8 mouse cellular contexts compared by ENCODE assay signal in the genomic region with DNA sequence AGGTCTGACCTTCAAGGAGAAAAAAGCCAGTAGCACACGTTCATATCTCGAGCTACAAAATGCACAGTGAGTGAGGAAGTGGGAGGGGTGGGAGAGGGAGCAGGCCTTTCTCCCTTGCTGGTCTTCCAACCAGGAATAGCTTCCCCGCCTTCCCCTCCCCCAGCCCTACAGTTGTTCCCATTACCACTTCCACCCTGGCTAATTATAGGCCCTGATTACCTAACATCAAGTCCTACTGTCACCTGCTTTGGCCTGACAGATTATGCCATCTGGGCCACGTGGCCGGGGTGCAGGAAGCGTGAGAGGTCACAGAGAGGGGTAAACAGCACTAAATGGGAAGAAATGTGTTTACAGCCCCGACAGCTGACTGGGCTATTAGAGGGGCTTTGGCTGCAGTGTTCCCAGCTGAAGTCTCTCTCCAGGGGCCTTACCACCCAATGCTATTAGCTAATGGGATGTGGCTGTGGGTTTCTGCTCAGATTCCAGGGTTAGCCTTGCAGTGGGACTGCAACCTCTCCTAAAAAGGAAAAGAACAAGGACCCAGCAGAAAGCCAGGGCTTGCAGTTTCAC.
DNase-seq lines count a peak whose midpoint lies in the region; ATAC-seq lines count a peak whose summit lies in the region.

No protein-coding gene starts in this region.

- H3K36me3 ChIP-seq in embryonic facial prominence, embryonic 15.5 days: no peaks in the 10 kb centered on the region
- H3K36me3 ChIP-seq in limb, embryonic 11.5 days (ENCODE audit: control insufficient read depth, insufficient read depth, low read length): no peaks in the 10 kb centered on the region
- H3K36me3 ChIP-seq in midbrain, embryonic 13.5 days: no peaks in the 10 kb centered on the region

- no peak overlapping the region for H3K27ac ChIP-seq in embryonic facial prominence, embryonic 15.5 days (replicated peaks)
- H3K27ac ChIP-seq in limb, embryonic 11.5 days (replicated peaks; ENCODE audit: low read depth, low read length): no peak overlapping the region
- H3K27ac ChIP-seq in midbrain, embryonic 13.5 days: peak overlapping the region; percentile 48

- H3K4me3 ChIP-seq in embryonic facial prominence, embryonic 15.5 days (replicated peaks): no peak overlapping the region
- no peak overlapping the region for H3K4me3 ChIP-seq in limb, embryonic 11.5 days (ENCODE audit: low read depth, low read length)
- H3K4me3 ChIP-seq in midbrain, embryonic 13.5 days (replicated peaks): no peak overlapping the region

- H3K27me3 ChIP-seq in embryonic facial prominence, embryonic 15.5 days: no peaks in the 10 kb centered on the region
- H3K27me3 ChIP-seq in limb, embryonic 11.5 days (ENCODE audit: control insufficient read depth, insufficient read depth, low read length): no peaks in the 10 kb centered on the region
- H3K27me3 ChIP-seq in midbrain, embryonic 13.5 days: no peaks in the 10 kb centered on the region

- H3K4me1 ChIP-seq in embryonic facial prominence, embryonic 15.5 days: 0 out of 2 replicates have a peak, but pooled peaks cover 3% of the 10 kb centered on the region
- H3K4me1 ChIP-seq in limb, embryonic 11.5 days (ENCODE audit: control insufficient read depth, insufficient read depth, low read length): peaks cover 10% of the 10 kb centered on the region; the same call in 1 of the 2 replicates
- H3K4me1 ChIP-seq in midbrain, embryonic 13.5 days (replicated peaks): peaks cover 18% of the 10 kb centered on the region

- H3K9me3 ChIP-seq in embryonic facial prominence, embryonic 15.5 days (replicated peaks): no peaks in the 10 kb centered on the region
- H3K9me3 ChIP-seq in limb, embryonic 11.5 days (ENCODE audit: control insufficient read depth, low read length): no peaks in the 10 kb centered on the region
- H3K9me3 ChIP-seq in midbrain, embryonic 13.5 days: no peaks in the 10 kb centered on the region

- peak; percentile 65; the same call in 1 of the 2 replicates for ATAC-seq in embryonic facial prominence, embryonic 15.5 days (ENCODE audit: insufficient number of reproducible peaks, low FRiP score, low TSS enrichment, low read depth)
- ATAC-seq in limb, embryonic 11.5 days (ENCODE audit: insufficient number of reproducible peaks, low FRiP score, low TSS enrichment, low read depth): peak; percentile 72; the same call in 1 of the 2 replicates
- ATAC-seq in midbrain, embryonic 13.5 days: peak; percentile 92
- no peak for ATAC-seq in inflammation-experienced regulatory T-cells, adult 6 months

- H3K9ac ChIP-seq in embryonic facial prominence, embryonic 15.5 days: no peak overlapping the region
- no peak overlapping the region for H3K9ac ChIP-seq in limb, embryonic 11.5 days (ENCODE audit: low read length)
- H3K9ac ChIP-seq in midbrain, embryonic 13.5 days (replicated peaks): no peak overlapping the region

- WGBS in embryonic facial prominence, embryonic 15.5 days: 18% methylated on average over 7 of the region's 7 CpGs
- WGBS in limb, embryonic 11.5 days: 1% methylated on average over 7 of the region's 7 CpGs
- 18% methylated on average over 7 of the region's 7 CpGs for WGBS in midbrain, embryonic 13.5 days

- intact Hi-C loops in heart, postnatal 10 days (cut with DNase I): no loop called here

- peak; percentile 29 for DNase-seq in adrenal gland, postnatal 10 days
- DNase-seq in adrenal gland, adult 18-20 months (ENCODE audit: low spot score in 2 of 2): no peak
- peak; percentile 66 to 77 for DNase-seq in heart, postnatal 10 days
- peak; percentile 61 for DNase-seq in limb, embryonic 11.5 days (ENCODE audit: low spot score)
- DNase-seq in right cerebral cortex, postnatal 14 days: no peak

- H3K4me2 ChIP-seq in embryonic facial prominence, embryonic 15.5 days (replicated peaks): no peak overlapping the region
- no peak overlapping the region for H3K4me2 ChIP-seq in limb, embryonic 11.5 days (ENCODE audit: low read depth, severe bottlenecking)
- H3K4me2 ChIP-seq in midbrain, embryonic 13.5 days (replicated peaks): 0 out of 2 replicates have a peak overlapping the region, but pooled peaks have one; percentile 2

Comparison
In these comparisons a context has a peak if more than half of its experiments do, and no peak if none do; other contexts are left out.
1. DNase-seq: peak in adrenal gland, postnatal 10 days (single experiment), heart, postnatal 10 days (2 of 2) and limb, embryonic 11.5 days (single experiment); none in adrenal gland, adult 18-20 months (0 of 2) and right cerebral cortex, postnatal 14 days (single experiment).